Mouse (Mus musculus) kidney, postnatal 36 days (tissue): ENCODE data around the gene Ryr2.
"Not testable (repeated sequence)": the region's sequence is repeated elsewhere in the genome, so short reads cannot be mapped to it uniquely, and the experiment has no call there.

Experiments used
- DNase-seq, 2 experiments: peaks; one replicate each; pipeline ENCODE4 v3.0.0; 2021 to 2022; ENCODE audit warnings: mixed read lengths in 2 of 2

The Ryr2 gene

DNA sequence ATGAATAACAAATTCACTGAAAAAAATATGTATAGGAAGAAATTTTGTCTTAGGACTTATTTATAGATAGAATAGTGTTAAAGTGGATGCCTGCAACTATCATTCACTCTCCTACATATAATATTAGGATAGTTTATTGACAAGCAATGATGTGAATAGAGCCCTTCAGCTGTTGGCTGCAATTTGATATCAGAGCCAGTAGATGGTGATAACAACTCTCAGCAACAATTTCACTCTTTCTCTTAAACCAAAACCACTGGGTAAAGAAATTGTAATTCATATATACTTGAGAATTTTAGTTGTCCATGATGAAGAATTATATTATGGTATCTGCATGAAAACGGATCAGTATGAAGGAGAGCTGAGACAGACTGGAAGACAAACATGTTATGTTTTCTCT lies 236.8 kb downstream of the Ryr2 start:
- DNase-seq = no peak

DNA sequence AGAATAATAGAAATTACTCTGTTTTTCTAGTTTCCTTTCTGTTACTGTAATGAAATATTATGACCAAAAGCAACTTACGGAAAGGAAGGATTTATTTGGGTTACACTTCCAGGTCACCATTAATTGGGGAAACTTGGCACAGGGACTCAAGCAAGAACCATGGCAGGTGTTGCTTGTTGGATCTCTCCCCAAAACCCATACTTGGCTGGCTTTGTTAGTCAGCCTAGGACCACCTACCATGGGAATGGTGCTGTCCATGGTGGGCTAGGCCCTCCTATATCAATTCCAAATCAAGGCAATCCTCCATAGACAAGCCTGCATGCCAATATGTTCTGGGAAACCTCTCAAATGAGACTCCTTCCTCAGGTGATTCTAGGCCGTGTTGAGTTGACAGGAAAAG lies 237.3 kb downstream of the Ryr2 start:
- DNase-seq = no peak

DNA sequence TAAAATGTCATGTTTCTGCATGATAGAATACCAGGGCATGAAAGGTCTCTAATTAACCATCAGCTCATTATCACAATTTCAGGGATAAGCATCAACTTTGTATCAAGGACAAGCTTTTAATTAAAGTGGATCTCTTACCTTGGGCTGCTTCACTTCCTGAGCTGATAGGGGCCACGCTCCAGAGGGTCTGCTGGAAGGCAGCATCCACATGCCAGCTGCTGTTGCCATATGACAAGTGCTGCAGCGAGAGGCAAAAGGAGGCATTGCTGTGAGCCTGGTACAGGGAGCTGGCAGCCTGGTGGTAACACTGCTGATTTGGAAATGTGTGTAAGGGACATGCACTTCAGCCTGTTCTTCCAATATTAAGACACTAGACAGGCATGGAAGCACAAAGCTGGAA lies 237.8 kb downstream of the Ryr2 start:
- DNase-seq = no peak

DNA sequence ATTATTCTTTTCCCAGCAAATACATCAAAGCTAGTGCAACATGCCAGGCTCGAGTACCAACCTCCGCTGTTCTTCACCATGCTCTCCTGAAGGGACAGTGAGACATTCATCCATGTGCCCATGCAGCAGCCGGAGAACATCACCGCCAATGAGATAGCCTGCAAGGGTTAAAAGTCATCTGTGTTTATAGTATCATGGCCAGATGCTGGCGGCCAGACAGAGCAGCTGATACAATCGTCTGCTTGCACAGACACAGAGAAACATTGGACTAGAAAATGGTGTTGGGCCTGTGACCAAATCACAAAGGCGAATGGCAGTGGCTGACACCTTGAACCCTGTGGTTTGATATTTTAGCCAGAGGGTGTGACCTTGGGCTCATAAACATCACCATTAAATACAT lies 238.7 kb downstream of the Ryr2 start:
- DNase-seq = no peak

DNA sequence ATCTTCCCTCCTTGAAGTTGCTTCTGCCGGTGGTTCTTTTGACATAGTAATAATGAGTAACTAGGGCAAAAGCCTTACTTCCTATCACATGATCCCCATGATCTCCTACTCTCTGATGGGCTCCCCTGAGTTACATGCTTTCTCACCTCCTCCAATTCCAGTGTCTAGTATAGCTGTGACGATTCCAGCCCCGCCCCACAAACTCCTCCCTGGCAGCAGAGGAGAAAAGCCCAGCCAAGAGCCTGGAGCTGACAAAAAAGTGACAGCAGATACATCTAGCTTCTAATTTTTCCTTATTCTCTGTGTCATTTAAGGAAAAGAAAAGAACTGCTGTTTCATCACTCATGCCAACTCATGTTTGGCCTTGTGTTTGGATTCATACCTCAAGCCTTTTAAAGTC lies 241.5 kb downstream of the Ryr2 start:
- DNase-seq = no peak

GRCm38 (mm10) chr13:11851691-11852090 lies 255.1 kb downstream of the Ryr2 start:
- no peak for DNase-seq

- DNase-seq = no peak
Observed at GRCm38 (mm10) chr13:11843889-11844288, 262.9 kb downstream of the Ryr2 start.

DNA sequence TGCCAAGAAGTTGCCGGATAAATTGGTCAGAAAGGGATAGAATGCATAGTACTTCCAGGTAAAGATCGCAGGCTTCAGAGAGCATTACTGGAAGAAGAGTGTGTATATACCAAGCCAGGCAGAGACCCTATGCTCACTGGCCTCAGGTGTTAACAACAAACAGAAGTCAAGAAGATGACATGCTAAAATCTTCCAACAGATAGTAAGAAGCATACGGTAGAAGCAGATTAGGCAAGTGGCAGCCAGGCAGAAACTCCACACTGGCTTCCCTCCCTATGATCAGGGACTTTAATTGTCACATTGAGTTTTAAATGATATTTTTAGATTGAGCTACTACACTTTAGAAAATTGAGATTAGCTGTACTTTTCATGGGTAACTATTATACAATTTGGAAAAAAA lies 268.9 kb downstream of the Ryr2 start:
- DNase-seq = no peak

DNA sequence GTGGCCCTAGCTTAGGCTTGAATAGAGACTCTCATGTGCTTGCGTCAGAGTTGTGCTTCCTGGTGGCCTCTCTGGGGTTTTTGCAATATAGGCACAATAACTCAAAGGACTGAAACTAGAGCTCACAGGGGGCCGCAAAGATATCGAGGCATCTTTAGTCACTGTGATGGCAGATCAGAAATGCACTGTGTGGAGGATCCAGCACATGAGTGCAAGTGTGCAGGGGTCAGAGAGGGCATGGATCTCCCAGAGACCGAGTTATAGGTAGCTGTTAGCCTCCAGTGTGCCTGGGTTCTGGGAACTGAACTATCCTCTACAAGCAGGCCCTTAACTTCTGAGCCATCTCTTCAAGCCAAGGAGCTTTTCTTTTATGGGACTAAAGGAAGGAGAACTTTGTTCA lies 269.6 kb downstream of the Ryr2 start:
- DNase-seq = no peak

- no peak for DNase-seq
Observed at GRCm38 (mm10) chr13:11836304-11837078, 270.3 kb downstream of the Ryr2 start.

DNA sequence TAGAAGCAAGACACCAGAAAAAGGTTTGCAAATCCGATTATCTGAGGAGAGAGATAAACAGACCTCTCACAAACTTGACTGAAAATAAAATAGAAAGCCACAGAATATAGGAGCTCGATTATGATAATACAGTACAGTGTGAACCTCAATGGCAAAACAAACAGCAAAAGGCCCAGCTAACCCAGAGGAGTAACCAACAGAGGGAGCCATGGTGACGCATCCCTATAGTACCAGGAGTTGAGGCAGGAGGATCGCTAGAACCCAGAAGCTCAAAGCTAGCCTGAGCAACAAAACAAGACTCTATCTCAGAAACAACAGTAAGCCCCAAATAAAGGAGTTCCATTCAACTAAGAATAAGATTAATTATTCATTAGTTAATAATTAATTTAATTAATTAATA lies 275.5 kb downstream of the Ryr2 start:
- no peak for DNase-seq

- DNase-seq = peak in 1 of 2 experiments; percentile 2
Observed at GRCm38 (mm10) chr13:11825563-11826226, 281.1 kb downstream of the Ryr2 start.

GRCm38 (mm10) chr13:11818723-11819122 lies 288.0 kb downstream of the Ryr2 start:
- DNase-seq = no peak

DNA sequence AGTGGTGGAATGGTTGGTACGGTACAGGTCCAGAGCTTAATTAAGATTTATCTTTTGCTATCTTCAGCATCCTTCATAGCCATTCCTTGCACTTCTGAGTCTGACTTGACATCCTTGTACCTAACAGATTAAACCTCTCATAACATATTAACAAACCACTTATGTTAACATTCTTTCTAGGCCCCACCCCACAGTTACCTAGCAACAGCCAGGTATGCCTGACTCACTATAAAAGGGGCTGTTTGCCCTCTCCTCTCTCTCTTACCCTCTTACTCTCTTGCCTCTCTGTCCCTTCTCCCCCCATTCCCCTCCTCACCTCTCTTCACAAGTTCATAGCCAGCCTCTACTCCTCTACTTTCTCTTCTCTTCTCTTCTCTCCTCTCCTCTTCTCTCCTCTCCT lies 297.4 kb downstream of the Ryr2 start:
- not testable (repeated sequence) for DNase-seq

- no peak for DNase-seq
Observed at GRCm38 (mm10) chr13:11792536-11792935, 314.2 kb downstream of the Ryr2 start.

GRCm38 (mm10) chr13:11790536-11790935 lies 316.2 kb downstream of the Ryr2 start:
- no peak for DNase-seq

DNA sequence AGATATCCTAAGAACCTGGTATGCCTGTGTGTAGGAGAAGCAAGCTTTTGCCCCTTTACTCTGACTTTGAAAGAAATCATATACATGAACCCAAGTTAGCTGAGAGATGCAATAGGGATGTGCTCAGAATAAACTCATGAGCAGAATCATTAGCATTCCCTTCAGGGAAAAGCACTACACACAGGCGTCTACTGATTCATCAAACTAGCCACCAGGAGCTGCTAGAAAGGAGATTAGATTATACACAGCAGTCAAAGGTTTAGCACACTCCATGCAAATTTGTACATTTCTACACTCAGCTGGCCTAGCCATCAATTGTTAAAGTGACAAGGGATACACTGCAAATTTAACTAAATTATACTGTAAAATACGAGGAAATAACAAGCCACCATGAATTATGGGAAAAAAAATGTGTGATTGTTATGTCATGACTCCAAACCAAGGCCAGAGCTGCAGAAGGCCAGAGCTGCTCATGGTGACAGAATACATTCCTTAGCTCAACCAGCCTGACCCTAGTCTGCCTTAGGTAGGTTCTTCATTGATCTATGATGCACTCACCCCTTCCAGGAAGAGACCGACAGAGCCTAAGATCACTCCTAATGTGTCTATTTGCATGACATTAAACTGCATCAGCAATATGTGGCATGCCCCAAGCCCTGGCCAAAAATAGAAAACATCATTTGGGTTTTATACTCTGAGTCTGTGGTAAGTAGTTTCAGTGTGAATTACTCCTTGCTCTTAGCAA lies 324.2 kb downstream of the Ryr2 start:
- no peak for DNase-seq

GRCm38 (mm10) chr13:11781065-11781464 lies 325.7 kb downstream of the Ryr2 start:
- no peak for DNase-seq

GRCm38 (mm10) chr13:11777726-11778125 lies 329.0 kb downstream of the Ryr2 start:
- DNase-seq = no peak

- no peak for DNase-seq
Observed at GRCm38 (mm10) chr13:11772173-11772572, 334.6 kb downstream of the Ryr2 start.

- no peak for DNase-seq
Observed at GRCm38 (mm10) chr13:11766899-11767298, 339.8 kb downstream of the Ryr2 start.

DNA sequence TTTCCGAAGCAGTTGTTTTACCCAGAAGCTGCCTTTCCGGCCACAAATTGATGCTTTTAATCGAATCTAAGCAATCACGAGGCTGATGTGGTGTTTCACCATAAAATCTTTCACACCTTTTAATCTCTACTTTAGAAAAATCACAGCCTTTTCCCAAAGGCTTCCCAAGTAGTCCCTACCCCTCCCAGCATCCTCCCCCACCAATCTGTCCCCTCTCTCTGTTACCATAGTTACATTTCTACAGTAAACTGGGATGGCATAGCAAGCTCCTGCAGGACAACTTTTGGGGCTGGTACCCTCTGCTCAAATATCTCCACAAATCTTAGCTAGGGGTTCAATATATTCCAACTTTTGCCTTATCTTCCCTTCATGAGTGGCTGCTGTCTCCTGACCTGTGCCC lies 342.8 kb downstream of the Ryr2 start:
- no peak for DNase-seq

- DNase-seq = peak; percentile 13 to 57
Observed at GRCm38 (mm10) chr13:11763104-11763503, 343.6 kb downstream of the Ryr2 start.

DNA sequence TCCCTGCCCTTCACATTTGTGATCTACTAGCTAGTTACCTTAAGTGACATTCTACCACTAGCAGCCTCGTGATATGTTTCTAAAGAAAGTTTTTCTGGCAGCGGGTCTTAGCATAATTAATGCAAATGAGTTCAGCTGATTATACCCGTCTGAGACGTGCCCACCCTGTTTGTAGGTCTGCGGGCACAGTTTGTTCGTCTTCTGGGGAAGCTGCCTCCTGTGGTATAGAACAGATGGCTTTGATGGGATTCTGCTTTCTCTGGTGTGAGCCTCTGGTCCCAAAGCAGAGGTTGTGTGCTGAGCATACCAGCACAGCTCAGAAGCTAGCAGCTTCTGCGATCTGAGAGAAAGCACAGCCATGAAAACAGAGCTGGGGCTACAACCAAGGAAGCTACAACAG lies 348.9 kb downstream of the Ryr2 start:
- DNase-seq = no peak
